Mouse (Mus musculus): ENCODE results near the gene Tbl3.

DNA sequence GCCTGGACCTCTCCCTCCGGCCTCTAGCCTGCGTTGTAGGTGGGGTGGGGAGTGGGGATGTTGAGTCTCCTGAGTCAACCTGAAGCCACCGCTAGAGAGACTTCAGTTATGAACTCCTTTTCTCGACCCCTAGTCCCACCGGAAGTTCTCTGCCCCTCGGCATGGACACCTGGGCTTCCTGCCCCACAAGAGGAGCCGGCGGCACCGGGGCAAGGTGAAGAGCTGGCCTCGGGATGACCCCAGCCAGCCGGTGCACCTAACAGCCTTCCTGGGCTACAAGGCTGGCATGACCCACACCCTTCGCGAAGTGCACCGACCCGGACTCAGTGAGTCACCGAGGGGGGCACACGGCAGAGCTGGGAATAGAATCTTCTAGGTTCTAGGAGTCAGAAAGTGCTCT is 20.7 kb upstream of the Tbl3 start:
- TF ChIP-seq CTCF (IDR thresholded peaks at IDR 0.05; ENCODE audit: borderline replicate concordance, insufficient read depth, low read length) (no peak), POLR2A (IDR thresholded peaks at IDR 0.05; ENCODE audit: low read depth, low read length) (no peak)

Data from embryonic fibroblast, embryonic 13.5 days (primary cell).